In the genomic region with DNA sequence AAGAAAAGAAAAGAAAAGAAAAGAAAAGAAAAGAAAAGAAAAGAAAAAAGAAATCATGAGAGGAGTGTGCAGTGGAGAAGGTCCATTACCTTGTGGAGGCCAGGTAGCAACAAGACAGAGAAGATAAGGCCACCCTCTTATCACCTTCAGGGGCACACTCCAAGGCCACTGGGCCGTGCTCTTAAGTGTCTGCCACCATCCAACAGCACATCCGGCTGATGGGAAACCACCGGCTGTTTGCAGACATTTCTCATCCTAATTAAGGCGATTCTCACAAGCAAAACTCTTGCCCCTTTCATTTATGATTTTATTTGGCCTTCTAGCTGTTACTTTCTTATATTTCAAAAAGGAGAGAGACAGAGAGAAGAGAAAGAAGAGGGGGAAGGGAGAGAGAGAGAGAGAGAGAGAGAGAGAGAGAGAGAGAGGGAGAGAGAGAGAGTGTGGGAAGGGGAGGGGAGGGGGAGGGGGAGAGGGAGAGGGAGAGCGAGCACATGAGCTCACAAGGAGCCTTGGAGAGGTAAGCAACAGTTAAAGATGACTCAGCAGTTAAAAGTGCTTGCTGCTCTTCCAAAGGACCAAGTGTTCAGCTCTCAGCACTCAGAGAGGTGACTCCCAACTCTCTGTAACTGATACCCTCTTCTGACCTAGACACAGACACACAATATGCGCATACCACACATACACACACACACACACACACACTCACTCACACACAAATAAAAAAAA, we compare ENCODE assay signal across 20 mouse cellular contexts. TPM values are rescaled to one million over a fixed set of nuclear protein-coding genes. Genes with fewer than 3 reads are reported as not detected.
DNase-seq lines count a peak whose midpoint lies in the region; ATAC-seq and TF ChIP-seq lines count a peak whose summit lies in the region.
"Had no signal": no experiment of that assay in that cellular context is flagged by ENCODE, and none has a peak within 500 bp of the region (broad histone marks: within the 10 kb centered on the region; RNA-seq: fewer than 3 reads in every experiment).

No protein-coding gene starts in this region.

- H3K9ac ChIP-seq in forebrain, embryonic 11.5 days (ENCODE audit: low read length), result no peak overlapping the region
- H3K9ac ChIP-seq in forebrain, postnatal 0 days, result no peak overlapping the region
- H3K9ac ChIP-seq in hindbrain, embryonic 11.5 days (ENCODE audit: low read depth, low read length), result no peak overlapping the region
- H3K9ac ChIP-seq: embryonic facial prominence, embryonic 15.5 days; forebrain, embryonic 13.5 days; hindbrain, embryonic 13.5 days; midbrain, embryonic 13.5 days; neural tube, embryonic 12.5 days had no signal

- H3K4me1 ChIP-seq in forebrain, embryonic 11.5 days (replicated peaks; ENCODE audit: control insufficient read depth, insufficient read depth, low read length), result 0 out of 2 replicates have a peak, but pooled peaks cover 4% of the 10 kb centered on the region
- H3K4me1 ChIP-seq in forebrain, postnatal 0 days (ENCODE audit: insufficient read depth), result no peaks in the 10 kb centered on the region
- peaks cover 41% of the 10 kb centered on the region for H3K4me1 ChIP-seq in megakaryocyte, embryonic 14.5 days
- no peaks in the 10 kb centered on the region; the same call in 1 of the 2 replicates for H3K4me1 ChIP-seq in hindbrain, embryonic 11.5 days (replicated peaks; ENCODE audit: control insufficient read depth, insufficient read depth, low read length)
- H3K4me1 ChIP-seq: embryonic facial prominence, embryonic 15.5 days; neural tube, embryonic 12.5 days had no signal

- no peaks in the 10 kb centered on the region for H3K36me3 ChIP-seq in forebrain, embryonic 11.5 days (ENCODE audit: control insufficient read depth, insufficient read depth, low read length)
- no peaks in the 10 kb centered on the region for H3K36me3 ChIP-seq in forebrain, postnatal 0 days (ENCODE audit: insufficient read depth)
- no peaks in the 10 kb centered on the region for H3K36me3 ChIP-seq in megakaryocyte, embryonic 14.5 days (replicated peaks; ENCODE audit: low read length)
- H3K36me3 ChIP-seq in hindbrain, embryonic 11.5 days (ENCODE audit: control insufficient read depth, insufficient read depth, low read length), result no peaks in the 10 kb centered on the region
- H3K36me3 ChIP-seq: embryonic facial prominence, embryonic 15.5 days; hindbrain, embryonic 13.5 days; midbrain, embryonic 13.5 days; neural tube, embryonic 12.5 days had no signal

- peak; percentile 50 for DNase-seq in forebrain, embryonic 11.5 days (ENCODE audit: low spot score)
- DNase-seq in forebrain, postnatal 0 days, result no peak
- DNase-seq in gastrocnemius, adult 2 months, result no peak
- no peak for DNase-seq in natural killer cell, adult 2 months (ENCODE audit: low spot score in 2 of 2)
- no peak for DNase-seq in hindbrain, embryonic 11.5 days (ENCODE audit: low spot score)
- DNase-seq: adrenal gland, postnatal 25 days; cerebellum, postnatal 36 days; gastrocnemius, postnatal 10 days; kidney, adult 9 months; thymus, postnatal 14 days had no signal

- ATAC-seq in forebrain, embryonic 11.5 days (replicated peaks; ENCODE audit: low FRiP score), result no peak
- no peak for ATAC-seq in forebrain, postnatal 0 days
- no peak for ATAC-seq in megakaryocyte, adult 5-6 weeks (ENCODE audit: poor library complexity, severe bottlenecking)
- peak; percentile 78 for ATAC-seq in inflammation-experienced regulatory T-cells, adult 6 months
- ATAC-seq in hindbrain, embryonic 11.5 days (ENCODE audit: low FRiP score), result no peak
- ATAC-seq: forebrain, embryonic 13.5 days; midbrain, embryonic 13.5 days had no signal

- no peak overlapping the region for H3K27ac ChIP-seq in forebrain, embryonic 11.5 days (ENCODE audit: low read depth, low read length)
- no peak overlapping the region for H3K27ac ChIP-seq in forebrain, postnatal 0 days (ENCODE audit: low read depth, low read length)
- no peak overlapping the region for H3K27ac ChIP-seq in gastrocnemius, adult 2 months
- no peak overlapping the region for H3K27ac ChIP-seq in hindbrain, embryonic 11.5 days (ENCODE audit: low read depth, low read length)
- H3K27ac ChIP-seq: embryonic facial prominence, embryonic 15.5 days; forebrain, embryonic 13.5 days; hindbrain, embryonic 13.5 days; midbrain, embryonic 13.5 days; neural tube, embryonic 12.5 days had no signal

- no peak overlapping the region for H3K4me3 ChIP-seq in forebrain, embryonic 11.5 days (ENCODE audit: low read depth, low read length)
- no peak overlapping the region for H3K4me3 ChIP-seq in forebrain, postnatal 0 days (ENCODE audit: low read depth, low read length)
- peak overlapping the region; percentile 12 for H3K4me3 ChIP-seq in megakaryocyte, embryonic 14.5 days (replicated peaks)
- no peak overlapping the region for H3K4me3 ChIP-seq in gastrocnemius, adult 2 months
- no peak overlapping the region for H3K4me3 ChIP-seq in hindbrain, embryonic 11.5 days (ENCODE audit: low read depth, low read length)
- H3K4me3 ChIP-seq: embryonic facial prominence, embryonic 15.5 days; forebrain, embryonic 13.5 days; hindbrain, embryonic 13.5 days; midbrain, embryonic 13.5 days; neural tube, embryonic 12.5 days had no signal

- WGBS in forebrain, embryonic 11.5 days, result 57% methylated on average over 6 of the region's 6 CpGs
- 44% methylated on average over 6 of the region's 6 CpGs for WGBS in forebrain, postnatal 0 days
- WGBS in hindbrain, embryonic 11.5 days, result 52% methylated on average over 6 of the region's 6 CpGs

- no peaks in the 10 kb centered on the region for H3K9me3 ChIP-seq in forebrain, embryonic 11.5 days (ENCODE audit: control insufficient read depth, low read length)
- no peaks in the 10 kb centered on the region for H3K9me3 ChIP-seq in forebrain, postnatal 0 days (ENCODE audit: low read length)
- H3K9me3 ChIP-seq in megakaryocyte, embryonic 14.5 days, result no peaks in the 10 kb centered on the region
- H3K9me3 ChIP-seq in hindbrain, embryonic 11.5 days (ENCODE audit: control insufficient read depth, low read length), result no peaks in the 10 kb centered on the region
- H3K9me3 ChIP-seq: embryonic facial prominence, embryonic 15.5 days; forebrain, embryonic 13.5 days; hindbrain, embryonic 13.5 days; midbrain, embryonic 13.5 days; neural tube, embryonic 12.5 days had no signal

- TF ChIP-seq CTCF in forebrain, postnatal 0 days (IDR thresholded peaks at IDR 0.05; ENCODE audit: low read depth), result no peak
- TF ChIP-seq CTCF in gastrocnemius, adult 2 months (IDR thresholded peaks at IDR 0.05), result no peak

- intact Hi-C loops in gastrocnemius, adult 2 months (cut with DNase I), result no loop called here

- H3K4me2 ChIP-seq in forebrain, embryonic 11.5 days (ENCODE audit: low read depth, low read length, severe bottlenecking), result no peak overlapping the region
- no peak overlapping the region for H3K4me2 ChIP-seq in forebrain, postnatal 0 days (ENCODE audit: low read depth)
- no peak overlapping the region for H3K4me2 ChIP-seq in hindbrain, embryonic 11.5 days (replicated peaks; ENCODE audit: low read depth, low read length)
- H3K4me2 ChIP-seq: embryonic facial prominence, embryonic 15.5 days; forebrain, embryonic 13.5 days; heart, embryonic 11.5 days; hindbrain, embryonic 13.5 days; midbrain, embryonic 13.5 days; neural tube, embryonic 12.5 days had no signal

- no peaks in the 10 kb centered on the region for H3K27me3 ChIP-seq in forebrain, embryonic 11.5 days (ENCODE audit: control insufficient read depth, insufficient read depth, low read length)
- H3K27me3 ChIP-seq in forebrain, postnatal 0 days (ENCODE audit: insufficient read depth, low read length), result no peaks in the 10 kb centered on the region
- peaks cover 18% of the 10 kb centered on the region for H3K27me3 ChIP-seq in megakaryocyte, embryonic 14.5 days (replicated peaks)
- no peaks in the 10 kb centered on the region for H3K27me3 ChIP-seq in hindbrain, embryonic 11.5 days (ENCODE audit: control insufficient read depth, insufficient read depth, low read length)
- H3K27me3 ChIP-seq: embryonic facial prominence, embryonic 15.5 days; hindbrain, embryonic 13.5 days; midbrain, embryonic 13.5 days; neural tube, embryonic 12.5 days had no signal

RNA-seq across cellular contexts. Expression of gene Sult6b2, which starts 5.2 kb away (rescaled TPM):
- 0.29 TPM in 1 of 2 replicates, not detected in the other for polyA plus RNA-seq in forebrain, embryonic 11.5 days (2014; fragmentation: Nextera tagmentation; extraction: Ambion mirVana)
- 0.05 and 0.15 TPM in 2 replicates for total RNA-seq in forebrain, postnatal 0 days (2014; rRNA removed)
- polyA plus RNA-seq in forebrain, postnatal 0 days (2015; fragmentation: Nextera tagmentation; extraction: Ambion mirVana), result 0.12 and 0.24 TPM in 2 replicates
- polyA plus RNA-seq in megakaryocyte, embryonic 14.5 days (2012; ENCODE audit: insufficient read depth, low replicate concordance), result 0.07 TPM in 1 of 2 replicates, not detected in the other
- not detected in 2 replicates for total RNA-seq in megakaryocyte, adult 5-6 weeks (2015)
- not detected in 2 replicates for total RNA-seq in megakaryocyte, adult 5-6 weeks (2017)
- not detected for polyA plus RNA-seq in inflammation-experienced regulatory T-cells, adult 6 months (2017; shearing (Covaris generic))
- total RNA-seq in gastrocnemius, adult 2 months (2021), result not detected
- polyA plus RNA-seq in hindbrain, embryonic 11.5 days (2014; fragmentation: Nextera tagmentation; extraction: Ambion mirVana), result 0.08 TPM in 1 of 2 replicates, not detected in the other
- total RNA-seq: adrenal gland, postnatal 25 days; gastrocnemius, postnatal 10 days had no signal
- polyA plus RNA-seq: C2C12; embryonic facial prominence, embryonic 15.5 days; forebrain, embryonic 13.5 days had no signal

RNA-seq across cellular contexts. Expression of gene Cmas, which starts 53.0 kb away (rescaled TPM):
- 103 and 109 TPM in 2 replicates for polyA plus RNA-seq in forebrain, embryonic 11.5 days (2014; fragmentation: Nextera tagmentation; extraction: Ambion mirVana)
- total RNA-seq in forebrain, postnatal 0 days (2014; rRNA removed), result 132 and 134 TPM in 2 replicates
- 147 and 178 TPM in 2 replicates for polyA plus RNA-seq in forebrain, postnatal 0 days (2015; fragmentation: Nextera tagmentation; extraction: Ambion mirVana)
- 176 and 211 TPM in 2 replicates for polyA plus RNA-seq in megakaryocyte, embryonic 14.5 days (2012; ENCODE audit: insufficient read depth, low replicate concordance)
- 56.1 and 60.6 TPM in 2 replicates for total RNA-seq in megakaryocyte, adult 5-6 weeks (2015)
- 52.7 and 60.0 TPM in 2 replicates for total RNA-seq in megakaryocyte, adult 5-6 weeks (2017)
- 10 to 100 TPM; 10.9 to 14.3 (median 11.7) TPM for polyA plus RNA-seq in inflammation-experienced regulatory T-cells, adult 6 months (2017; shearing (Covaris generic))
- 10 to 100 TPM; 27.5 to 31.6 TPM for total RNA-seq in gastrocnemius, adult 2 months (2021)
- polyA plus RNA-seq in hindbrain, embryonic 11.5 days (2014; fragmentation: Nextera tagmentation; extraction: Ambion mirVana), result 137 and 139 TPM in 2 replicates
